Mouse (Mus musculus) liver, embryonic 16.5 days (tissue): Measurements from ENCODE around the gene Afap1l2. TPM values are rescaled to one million over a fixed set of nuclear protein-coding genes. Genes with fewer than 3 reads are reported as not detected.

Experiments used
- ATAC-seq: fragments of 200-750 bp; cut with Nextera tagmentation; 2 replicates; pipeline ENCODE4 v1.8.0; 2017; ENCODE audit warnings: low read depth, mild to moderate bottlenecking, moderate number of reproducible peaks, moderate library complexity
- H3K27ac ChIP-seq: fragments of 300-500 bp; sonication (generic); 2 replicates; pipeline ENCODE4 v1.5.1; 2014; ENCODE audit warnings: mild to moderate bottlenecking, low read length
- H3K27me3 ChIP-seq: fragments of 300-500 bp; sonication (generic); 2 replicates; pipeline ENCODE4 v1.6.1; 2014; ENCODE audit warnings: low read depth, low read length, mixed read lengths; ENCODE audit not compliant: control insufficient read depth, insufficient read depth
- H3K36me3 ChIP-seq: fragments of 300-500 bp; sonication (generic); 2 replicates; pipeline ENCODE4 v1.6.1; 2014; ENCODE audit warnings: mild to moderate bottlenecking; ENCODE audit not compliant: control insufficient read depth, insufficient read depth
- H3K4me1 ChIP-seq: fragments of 300-500 bp; sonication (generic); 2 replicates; pipeline ENCODE4 v1.6.1; 2014; ENCODE audit warnings: low read depth, low read length, mixed read lengths; ENCODE audit not compliant: control insufficient read depth
- H3K4me2 ChIP-seq: fragments of 300-500 bp; sonication (generic); 2 replicates; pipeline ENCODE4 v1.6.1; 2014; ENCODE audit warnings: low read depth, low read length, mixed read lengths
- H3K4me3 ChIP-seq: fragments of 300-500 bp; sonication (generic); 2 replicates; pipeline ENCODE4 v1.5.1; 2014; ENCODE audit warnings: low read depth, mild to moderate bottlenecking, low read length
- H3K9ac ChIP-seq: fragments of 300-500 bp; sonication (generic); 2 replicates; pipeline ENCODE4 v1.6.1; 2014; ENCODE audit warnings: low read depth, low read length
- H3K9me3 ChIP-seq: fragments of 300-500 bp; sonication (generic); replicated peaks from 2 replicates; pipeline ENCODE4 v1.6.1; 2016; ENCODE audit warnings: low read length; ENCODE audit not compliant: control insufficient read depth
- WGBS: fragments of 180-500 bp; shearing (Covaris S2); extraction: QIAGEN DNeasy Blood & Tissue Kit; methylation state at CpG from one replicate; pipeline ENCODE4 v1.1.7; 2014; ENCODE audit not compliant: insufficient replicate concordance; 5-methylcytosine and 5-hydroxymethylcytosine counted together
- polyA plus RNA-seq: library from polyadenylated mRNA; unstranded; fragments of >200 nt; fragmentation: Nextera tagmentation; extraction: Ambion mirVana; gene quantifications from 2 replicates; pipeline ENCODE4 v1.2.1, GENCODE M21; 2015

Gene Afap1l2
- polyA plus RNA-seq, 1 experiment from 2014 or later: 1.4 TPM

DNA sequence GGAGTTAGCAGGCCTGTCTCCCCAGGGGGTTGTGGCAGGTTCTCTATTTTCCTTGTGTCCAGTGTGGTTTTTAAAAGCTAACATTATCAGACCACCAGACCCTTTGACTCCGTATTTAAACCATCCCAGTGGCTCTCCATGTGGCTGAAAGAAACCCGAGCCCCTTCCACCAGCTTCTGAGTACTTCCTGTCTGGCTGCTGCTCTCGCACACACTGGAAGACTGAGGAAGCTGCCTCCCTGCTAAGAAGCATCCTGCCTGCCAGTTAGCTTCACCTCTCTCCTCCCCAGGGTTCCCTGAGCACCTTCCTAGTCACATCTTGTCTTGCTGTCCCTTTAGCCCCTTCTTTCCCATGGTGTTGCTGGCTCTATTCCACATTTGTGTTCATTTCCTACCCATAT, 100.2 kb downstream of the Afap1l2 start:
- no peak overlapping the region for H3K27ac ChIP-seq
- no peak overlapping the region for H3K9ac ChIP-seq
- no peak for ATAC-seq
- 22% methylated on average over 3 of the region's 3 CpGs for WGBS
- H3K27me3 ChIP-seq: no peaks in the 10 kb centered on the region
- H3K4me3 ChIP-seq: no peak overlapping the region
- H3K4me1 ChIP-seq: no peaks in the 10 kb centered on the region
- no peaks in the 10 kb centered on the region for H3K9me3 ChIP-seq
- no peaks in the 10 kb centered on the region for H3K36me3 ChIP-seq
- H3K4me2 ChIP-seq: no peak overlapping the region

- no peak overlapping the region for H3K4me2 ChIP-seq
- WGBS: 62% methylated on average over 7 of the region's 7 CpGs
- H3K9ac ChIP-seq: no peak overlapping the region
- no peaks in the 10 kb centered on the region for H3K27me3 ChIP-seq
- no peak for ATAC-seq
- H3K4me3 ChIP-seq: no peak overlapping the region
- no peaks in the 10 kb centered on the region for H3K4me1 ChIP-seq
- H3K27ac ChIP-seq: no peak overlapping the region
- H3K36me3 ChIP-seq: no peaks in the 10 kb centered on the region
- H3K9me3 ChIP-seq: no peaks in the 10 kb centered on the region
These were observed 102.6 kb downstream of the Afap1l2 start for GRCm38 (mm10) chr19:56905395-56905794.

- no peak for ATAC-seq
- no peak overlapping the region for H3K27ac ChIP-seq
- H3K27me3 ChIP-seq: no peaks in the 10 kb centered on the region
- no peaks in the 10 kb centered on the region for H3K4me1 ChIP-seq
- 32% methylated on average over 3 of the region's 3 CpGs for WGBS
- no peak overlapping the region for H3K9ac ChIP-seq
- H3K4me2 ChIP-seq: no peak overlapping the region
- no peak overlapping the region for H3K4me3 ChIP-seq
- no peaks in the 10 kb centered on the region for H3K36me3 ChIP-seq
- no peaks in the 10 kb centered on the region for H3K9me3 ChIP-seq
These were observed 103.9 kb downstream of the Afap1l2 start for GRCm38 (mm10) chr19:56904095-56904494.

GRCm38 (mm10) chr19:56897654-56898053, 110.4 kb downstream of the Afap1l2 start:
- Histone ChIP-seq H3K9ac (no peak overlapping the region), H3K4me3 (no peak overlapping the region), H3K4me2 (no peak overlapping the region), H3K36me3 (no peaks in the 10 kb centered on the region), H3K9me3 (no peaks in the 10 kb centered on the region), H3K27ac (no peak overlapping the region), H3K27me3 (no peaks in the 10 kb centered on the region), H3K4me1 (no peaks in the 10 kb centered on the region)
- ATAC-seq: no peak
- WGBS: 72% methylated on average over 16 of the region's 16 CpGs

DNA sequence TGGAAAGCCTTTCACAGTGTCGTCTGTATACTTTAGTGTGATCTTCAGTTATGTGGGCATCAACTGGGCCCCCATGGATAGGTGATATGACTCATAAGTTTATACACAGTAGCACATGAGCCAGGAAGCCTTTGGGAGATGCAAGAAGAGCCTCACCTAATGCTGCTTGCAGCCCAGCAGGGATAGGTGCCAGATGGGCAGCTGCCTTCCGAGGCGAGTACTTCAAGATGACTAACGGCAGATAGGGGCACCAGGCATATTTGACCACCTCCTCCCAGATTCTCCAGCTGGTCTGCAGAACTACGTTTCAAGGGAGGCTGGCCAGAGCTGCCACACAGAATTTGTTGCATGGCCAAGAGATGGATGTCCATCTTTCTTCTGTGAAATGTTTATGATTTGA, 114.7 kb downstream of the Afap1l2 start:
- Histone ChIP-seq H3K27me3 (no peaks in the 10 kb centered on the region), H3K27ac (no peak overlapping the region), H3K9ac (no peak overlapping the region), H3K4me3 (no peak overlapping the region), H3K36me3 (no peaks in the 10 kb centered on the region), H3K4me1 (no peaks in the 10 kb centered on the region), H3K4me2 (no peak overlapping the region), H3K9me3 (no peaks in the 10 kb centered on the region)
- ATAC-seq: no peak
- WGBS: 64% methylated on average over 5 of the region's 5 CpGs

- WGBS: 60% methylated on average over 5 of the region's 5 CpGs
- Histone ChIP-seq H3K4me1 (no peaks in the 10 kb centered on the region), H3K9me3 (no peaks in the 10 kb centered on the region), H3K36me3 (no peaks in the 10 kb centered on the region), H3K27me3 (no peaks in the 10 kb centered on the region), H3K9ac (no peak overlapping the region), H3K27ac (no peak overlapping the region), H3K4me2 (no peak overlapping the region), H3K4me3 (no peak overlapping the region)
- no peak for ATAC-seq
These were observed 115.4 kb downstream of the Afap1l2 start for GRCm38 (mm10) chr19:56892586-56892985.

GRCm38 (mm10) chr19:56891438-56891837, 116.6 kb downstream of the Afap1l2 start:
- Histone ChIP-seq H3K27ac (no peak overlapping the region), H3K4me3 (no peak overlapping the region), H3K27me3 (no peaks in the 10 kb centered on the region), H3K9ac (no peak overlapping the region), H3K4me1 (no peaks in the 10 kb centered on the region), H3K4me2 (no peak overlapping the region), H3K36me3 (no peaks in the 10 kb centered on the region), H3K9me3 (no peaks in the 10 kb centered on the region)
- no peak for ATAC-seq
- 45% methylated on average over 2 of the region's 2 CpGs for WGBS

DNA sequence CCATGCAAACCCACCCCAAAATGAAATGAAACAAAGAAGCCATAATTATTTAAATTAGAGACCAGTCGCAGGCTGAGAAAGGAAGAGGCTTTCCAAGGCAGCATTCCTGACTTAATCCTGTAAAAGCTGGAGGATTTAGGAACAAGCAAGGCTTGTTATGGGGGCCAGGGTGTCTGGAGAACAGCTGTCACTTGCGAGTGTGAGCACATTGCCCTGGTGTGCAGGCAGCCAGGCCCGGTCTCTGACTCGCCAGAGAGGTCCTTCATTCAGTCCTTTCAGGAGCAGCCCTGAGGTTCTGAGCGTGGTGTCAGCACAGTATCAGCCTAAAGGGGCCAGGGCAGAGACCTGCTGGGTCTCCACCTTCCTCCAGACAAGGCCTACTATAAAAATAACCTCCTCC, 119.4 kb downstream of the Afap1l2 start:
- no peak for ATAC-seq
- no peak overlapping the region for H3K27ac ChIP-seq
- WGBS: 62% methylated on average over 5 of the region's 5 CpGs

GRCm38 (mm10) chr19:56887879-56888278, 120.1 kb downstream of the Afap1l2 start:
- no peak for ATAC-seq
- no peak overlapping the region for H3K27ac ChIP-seq
- no peaks in the 10 kb centered on the region for H3K27me3 ChIP-seq
- no peak overlapping the region for H3K9ac ChIP-seq
- H3K4me2 ChIP-seq: no peak overlapping the region
- H3K4me3 ChIP-seq: no peak overlapping the region
- H3K4me1 ChIP-seq: no peaks in the 10 kb centered on the region
- H3K36me3 ChIP-seq: no peaks in the 10 kb centered on the region
- WGBS: 70% methylated on average over 10 of the region's 10 CpGs
- H3K9me3 ChIP-seq: no peaks in the 10 kb centered on the region

More for the DNA sequence above, 119.4 kb downstream of the Afap1l2 start:
- no peak overlapping the region for H3K4me3 ChIP-seq
- H3K9ac ChIP-seq: no peak overlapping the region
- no peaks in the 10 kb centered on the region for H3K27me3 ChIP-seq
- no peak overlapping the region for H3K4me2 ChIP-seq
- no peaks in the 10 kb centered on the region for H3K4me1 ChIP-seq
- no peaks in the 10 kb centered on the region for H3K9me3 ChIP-seq
- no peaks in the 10 kb centered on the region for H3K36me3 ChIP-seq

GRCm38 (mm10) chr19:56877364-56877763, 130.7 kb downstream of the Afap1l2 start:
- Histone ChIP-seq H3K36me3 (no peaks in the 10 kb centered on the region), H3K9me3 (no peaks in the 10 kb centered on the region), H3K27ac (no peak overlapping the region), H3K4me3 (no peak overlapping the region), H3K9ac (no peak overlapping the region), H3K4me2 (no peak overlapping the region), H3K27me3 (peaks cover 49% of the 10 kb centered on the region), H3K4me1 (peaks cover 4% of the 10 kb centered on the region)
- WGBS: 63% methylated on average over 6 of the region's 6 CpGs
- no peak for ATAC-seq
